Mouse (Mus musculus) adrenal gland, adult 2 months (tissue): Measurements from ENCODE around the gene Pdk2. TPM values are rescaled to one million over a fixed set of nuclear protein-coding genes. Genes with fewer than 3 reads are reported as not detected.

Experiments
- DNase-seq: peaks from one replicate; pipeline ENCODE4 v3.0.0; 2021
- polyA plus RNA-seq: library from polyadenylated mRNA; depleted of rRNA; stranded (reverse); fragments of >200 nt; gene quantifications from 2 replicates; pipeline ENCODE4 v1.2.3, GENCODE M21; 2012
- total RNA-seq, 2 experiments: library from RNA; stranded (reverse); gene quantifications; 2 replicates each; pipeline ENCODE4 v1.2.3; 2021

Gene Pdk2
- total and polyA plus RNA-seq, 3 experiments, result 92.9 to 114 (median 112) TPM

- no peak for DNase-seq
These were observed 29.3 kb upstream of the Pdk2 start for GRCm38 (mm10) chr11:95070140-95071107.

- DNase-seq, result no peak
These were observed 28.2 kb upstream of the Pdk2 start for GRCm38 (mm10) chr11:95069226-95069957.

GRCm38 (mm10) chr11:95056768-95057501 lies 15.8 kb upstream of the Pdk2 start:
- DNase-seq, result no peak

- DNase-seq, result no peak
These were observed 11.9 kb upstream of the Pdk2 start for GRCm38 (mm10) chr11:95053062-95053461.

- DNase-seq, result peak; percentile 67
These were observed 6.0 kb upstream of the Pdk2 start for GRCm38 (mm10) chr11:95046980-95047680.

- DNase-seq, result no peak
These were observed 3.2 kb upstream of the Pdk2 start for GRCm38 (mm10) chr11:95044185-95044870.

GRCm38 (mm10) chr11:95043608-95044007 lies 2.5 kb upstream of the Pdk2 start:
- no peak for DNase-seq

GRCm38 (mm10) chr11:95043060-95043459 lies 1.9 kb upstream of the Pdk2 start:
- DNase-seq, result no peak

- DNase-seq, result peak; percentile 89
These were observed 942 bp upstream of the Pdk2 start for GRCm38 (mm10) chr11:95042096-95042495.

- DNase-seq, result peak; percentile 82
These were observed 539 bp downstream of the Pdk2 start for GRCm38 (mm10) chr11:95040491-95041138.

- no peak for DNase-seq
These were observed 1.4 kb downstream of the Pdk2 start for GRCm38 (mm10) chr11:95039766-95040165.

- peak; percentile 34 for DNase-seq
These were observed 2.1 kb downstream of the Pdk2 start for GRCm38 (mm10) chr11:95038818-95039655.

GRCm38 (mm10) chr11:95038156-95038817 lies 2.9 kb downstream of the Pdk2 start:
- no peak for DNase-seq

- no peak for DNase-seq
These were observed 3.8 kb downstream of the Pdk2 start for GRCm38 (mm10) chr11:95037306-95037705.

- no peak for DNase-seq
These were observed 4.6 kb downstream of the Pdk2 start for GRCm38 (mm10) chr11:95036521-95036920.

GRCm38 (mm10) chr11:95034902-95035301 lies 6.3 kb downstream of the Pdk2 start:
- no peak for DNase-seq

GRCm38 (mm10) chr11:95033617-95034016 lies 7.5 kb downstream of the Pdk2 start:
- no peak for DNase-seq

GRCm38 (mm10) chr11:95032945-95033344 lies 8.2 kb downstream of the Pdk2 start:
- no peak for DNase-seq
